Mouse (Mus musculus): ENCODE results near the gene Nkd1.

DNA sequence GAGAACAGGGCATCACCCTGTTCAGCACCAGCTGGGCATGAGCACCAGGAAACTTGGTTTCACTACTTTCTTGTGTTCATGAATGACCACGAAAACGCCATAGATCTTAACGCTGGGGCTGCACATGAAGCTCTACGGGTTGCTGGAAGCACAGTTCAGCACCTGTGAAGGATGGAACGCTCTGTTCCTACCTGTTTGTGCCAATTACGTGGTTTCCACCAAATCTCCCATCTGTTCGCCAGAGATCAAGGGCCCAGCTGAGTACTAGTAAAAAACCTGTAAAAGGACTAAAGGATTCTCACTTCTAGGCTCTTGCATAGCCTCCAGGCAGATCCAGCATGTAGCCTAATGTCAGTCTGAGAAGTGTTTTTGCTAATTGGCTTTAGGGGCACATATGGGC is 78.3 kb downstream of the Nkd1 start:
- TF ChIP-seq POLR2A (IDR thresholded peaks at IDR 0.05; ENCODE audit: borderline replicate concordance, extremely low read depth, insufficient read depth, insufficient read length, poor library complexity, severe bottlenecking) (no peak), CTCF (IDR thresholded peaks at IDR 0.05; ENCODE audit: borderline replicate concordance, extremely low read depth, insufficient read depth, insufficient read length) (no peak)

All from brain, embryonic 14.5 days (tissue).